Mouse (Mus musculus) thymus, adult 2 months (tissue): ENCODE results near the gene Ppm1b. TPM values are rescaled to one million over a fixed set of nuclear protein-coding genes. Genes with fewer than 3 reads are reported as not detected.

Experiments used
- DNase-seq: peaks from one replicate; pipeline ENCODE4 v3.0.0; 2021
- H3K27ac ChIP-seq: fragments of 200-500 bp; 2 replicates; pipeline ENCODE4 v1.5.1; 2012; ENCODE audit warnings: low read length, control low read depth; ENCODE audit not compliant: control insufficient read depth, insufficient read depth
- H3K27me3 ChIP-seq: fragments of 200-500 bp; 2 replicates; pipeline ENCODE4 v1.6.1; 2012; ENCODE audit warnings: mild to moderate bottlenecking, low read length, moderate library complexity, mixed read lengths; ENCODE audit not compliant: control insufficient read depth, insufficient read depth
- H3K36me3 ChIP-seq: fragments of 200-500 bp; 2 replicates; pipeline ENCODE4 v1.6.1; 2012; ENCODE audit warnings: mild to moderate bottlenecking, low read length, moderate library complexity; ENCODE audit not compliant: control insufficient read depth, insufficient read depth
- H3K4me1 ChIP-seq: fragments of 200-500 bp; replicated peaks from 2 replicates; pipeline ENCODE4 v1.6.1; 2012; ENCODE audit warnings: low read length; ENCODE audit not compliant: control insufficient read depth, insufficient read depth
- H3K4me3 ChIP-seq: fragments of 200-500 bp; 2 replicates; pipeline ENCODE4 v1.5.1; 2012; ENCODE audit warnings: mild to moderate bottlenecking, low read length, control low read depth, moderate library complexity; ENCODE audit not compliant: control insufficient read depth, insufficient read depth
- CTCF ChIP-seq: fragments of 200-500 bp; IDR thresholded peaks from 2 replicates; pipeline ENCODE4 v1.5.1; 2012; ENCODE audit warnings: mild to moderate bottlenecking, control low read depth, low read length, moderate library complexity, borderline replicate concordance; ENCODE audit not compliant: control insufficient read depth, poor library complexity, insufficient read depth; ENCODE audit errors: extremely low read depth
- POLR2A ChIP-seq: fragments of 200-500 bp; IDR thresholded peaks from 2 replicates; pipeline ENCODE4 v1.6.1; 2012; ENCODE audit warnings: mild to moderate bottlenecking, low read length, control low read depth, moderate library complexity; ENCODE audit not compliant: control insufficient read depth, poor library complexity, insufficient read depth; ENCODE audit errors: extremely low read depth
- WGBS: fragments of 180-500 bp; shearing (Covaris S2); methylation state at CpG from one replicate; pipeline ENCODE4 v1.1.7; 2018; 5-methylcytosine and 5-hydroxymethylcytosine counted together
- polyA plus RNA-seq: library from polyadenylated mRNA; depleted of rRNA; stranded (reverse); fragments of >200 nt; gene quantifications from 2 replicates; pipeline ENCODE4 v1.2.3, GENCODE M21; 2012

The Ppm1b gene
- polyA plus RNA-seq, 1 experiment: 36.4 TPM

DNA sequence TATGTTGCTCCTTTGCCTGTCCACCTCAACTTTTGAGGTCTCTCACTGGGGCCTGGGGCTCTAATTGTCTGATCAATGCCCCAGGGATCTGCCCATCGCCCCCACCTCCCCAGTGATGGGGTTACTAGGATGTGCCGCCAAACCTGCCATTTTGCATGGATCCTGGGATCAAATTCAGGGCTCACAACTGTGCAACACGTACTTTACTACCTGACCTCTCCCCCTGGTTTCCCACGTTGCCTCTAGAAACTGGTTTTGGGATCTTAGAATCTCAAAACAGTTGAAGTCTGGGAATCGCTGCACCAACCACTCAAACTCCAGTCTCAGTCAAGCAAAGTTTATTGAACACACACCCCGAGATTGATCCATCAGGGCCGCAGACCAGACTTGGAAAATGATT lies 101.7 kb downstream of the Ppm1b start:
- Histone ChIP-seq H3K4me3 (no peak overlapping the region), H3K27me3 (no peaks in the 10 kb centered on the region), H3K27ac (no peak overlapping the region), H3K36me3 (no peaks in the 10 kb centered on the region), H3K4me1 (no peaks in the 10 kb centered on the region)
- no peak for DNase-seq
- WGBS: 96% methylated on average over 7 of the region's 7 CpGs
- TF ChIP-seq CTCF: no peak
- TF ChIP-seq POLR2A: no peak

DNA sequence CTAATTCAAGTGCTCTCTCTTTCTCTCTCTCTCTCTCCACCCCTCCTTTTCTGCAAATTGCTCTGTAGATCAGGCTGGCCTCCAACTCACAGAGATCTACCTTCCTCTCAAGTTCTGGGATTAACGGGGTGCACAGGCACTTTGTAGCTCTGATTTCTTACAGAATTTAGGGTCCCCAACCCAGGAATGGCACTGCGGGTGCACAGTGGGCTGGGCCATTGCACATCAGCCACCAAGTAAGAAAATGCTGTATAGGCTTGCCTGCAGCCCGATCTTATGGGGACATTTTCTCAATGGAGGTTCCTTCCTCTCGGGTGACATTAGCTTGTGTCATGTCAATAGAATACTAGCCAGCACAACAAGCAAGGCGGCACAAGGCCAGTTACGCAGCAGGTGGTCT lies 102.6 kb downstream of the Ppm1b start:
- TF ChIP-seq CTCF: no peak
- TF ChIP-seq POLR2A: no peak
- Histone ChIP-seq H3K27ac (no peak overlapping the region), H3K4me1 (no peaks in the 10 kb centered on the region), H3K27me3 (no peaks in the 10 kb centered on the region), H3K4me3 (no peak overlapping the region), H3K36me3 (no peaks in the 10 kb centered on the region)
- 98% methylated on average over 6 of the region's 6 CpGs for WGBS
- DNase-seq: no peak

DNA sequence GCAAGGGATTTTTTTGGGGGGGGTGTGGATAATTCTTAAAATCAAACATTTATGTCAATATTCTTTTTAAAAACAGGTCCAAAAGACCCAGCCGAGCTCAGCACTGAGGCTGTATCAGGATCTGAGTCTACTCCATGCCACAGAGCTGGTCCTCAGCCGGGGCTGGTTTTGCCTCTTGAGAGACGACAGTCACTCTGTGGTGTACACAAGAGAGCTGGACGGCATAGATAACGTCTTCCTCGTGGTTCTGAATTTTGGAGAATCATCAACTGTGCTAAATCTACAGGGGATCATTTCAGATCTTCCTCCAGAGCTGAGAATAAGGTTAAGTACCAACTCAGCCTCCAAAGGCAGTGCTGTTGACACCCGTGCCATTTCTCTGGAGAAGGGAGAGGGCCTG lies 107.0 kb downstream of the Ppm1b start:
- TF ChIP-seq POLR2A: no peak
- Histone ChIP-seq H3K4me1 (no peaks in the 10 kb centered on the region), H3K27me3 (no peaks in the 10 kb centered on the region), H3K36me3 (peaks cover 14% of the 10 kb centered on the region), H3K4me3 (no peak overlapping the region), H3K27ac (no peak overlapping the region)
- no peak for DNase-seq
- WGBS: 96% methylated on average over 7 of the region's 7 CpGs

GRCm38 (mm10) chr17:85067331-85067730 lies 110.8 kb downstream of the Ppm1b start:
- peaks cover 14% of the 10 kb centered on the region for H3K36me3 ChIP-seq
- WGBS: 98% methylated on average over 7 of the region's 7 CpGs
- no peak for DNase-seq

GRCm38 (mm10) chr17:85070658-85071057 lies 114.1 kb downstream of the Ppm1b start:
- Histone ChIP-seq H3K27me3 (no peaks in the 10 kb centered on the region), H3K4me1 (no peaks in the 10 kb centered on the region), H3K36me3 (peaks cover 3% of the 10 kb centered on the region), H3K4me3 (no peak overlapping the region), H3K27ac (no peak overlapping the region)
- WGBS: 97% methylated on average over 6 of the region's 6 CpGs
- DNase-seq: no peak
- TF ChIP-seq CTCF (no peak), POLR2A (no peak)

More at GRCm38 (mm10) chr17:85067331-85067730, 110.8 kb downstream of the Ppm1b start:
- no peak overlapping the region for H3K27ac ChIP-seq
- H3K4me3 ChIP-seq: no peak overlapping the region
- no peaks in the 10 kb centered on the region for H3K27me3 ChIP-seq
- H3K4me1 ChIP-seq: no peaks in the 10 kb centered on the region
- TF ChIP-seq POLR2A (no peak), CTCF (no peak)

DNA sequence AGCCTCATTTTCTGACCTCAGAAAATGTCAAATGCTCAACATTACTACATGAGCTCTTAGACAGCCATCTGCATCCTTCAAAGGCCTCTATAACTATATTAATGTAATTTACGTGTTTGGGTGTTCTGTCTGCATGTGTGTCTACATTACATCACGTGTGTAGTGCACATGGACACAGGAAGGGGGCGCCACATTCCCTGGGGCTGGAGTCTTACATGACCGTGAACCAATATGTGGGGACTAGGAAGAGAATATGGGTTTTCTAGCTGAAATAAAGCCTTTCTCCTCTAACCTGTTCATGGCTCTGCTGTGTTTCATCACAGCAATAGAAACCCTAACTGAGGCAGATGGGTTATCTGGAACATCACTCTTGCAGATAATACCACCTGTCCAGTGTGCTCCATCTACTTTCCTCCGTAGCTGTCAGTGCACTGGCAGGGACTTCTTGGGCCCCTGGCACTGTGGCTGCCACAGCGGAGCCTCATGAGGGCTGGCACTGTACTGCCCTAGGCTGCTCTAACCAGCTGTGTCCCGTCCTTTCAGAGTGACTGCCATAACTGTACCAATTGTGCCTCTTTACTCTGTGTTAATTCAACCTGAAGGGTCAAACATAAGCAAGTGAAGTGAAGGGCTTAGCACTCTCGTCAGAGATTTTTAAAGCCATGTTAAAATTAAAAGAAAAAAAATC lies 114.7 kb downstream of the Ppm1b start:
- Histone ChIP-seq H3K4me1 (no peaks in the 10 kb centered on the region), H3K4me3 (no peak overlapping the region), H3K36me3 (no peaks in the 10 kb centered on the region), H3K27me3 (no peaks in the 10 kb centered on the region), H3K27ac (no peak overlapping the region)
- no peak for TF ChIP-seq POLR2A
- TF ChIP-seq CTCF: no peak
- 98% methylated on average over 8 of the region's 8 CpGs for WGBS
- no peak for DNase-seq

DNA sequence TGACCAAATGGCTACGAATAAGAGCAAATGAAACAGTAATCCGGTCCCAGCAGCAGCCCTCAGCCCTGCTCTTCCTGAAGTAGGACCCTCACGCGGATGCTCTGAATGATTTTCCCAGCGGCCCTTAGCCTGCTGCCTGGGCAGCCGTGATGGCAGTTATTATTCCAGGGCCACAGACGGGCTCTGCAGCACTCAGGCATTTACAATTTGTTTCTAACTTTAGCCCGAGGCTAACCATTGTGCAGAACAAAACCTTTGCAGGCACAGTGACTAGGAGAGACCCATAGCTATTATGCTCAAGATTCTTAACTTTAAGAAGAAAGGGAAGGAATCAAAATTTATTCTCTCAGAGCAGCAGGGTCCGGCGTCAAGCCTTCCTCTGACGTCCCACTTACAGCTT lies 115.8 kb downstream of the Ppm1b start:
- no peaks in the 10 kb centered on the region for H3K27me3 ChIP-seq
- no peaks in the 10 kb centered on the region for H3K4me1 ChIP-seq
- H3K27ac ChIP-seq: no peak overlapping the region
- TF ChIP-seq POLR2A (no peak), CTCF (no peak)
- DNase-seq: no peak
- H3K36me3 ChIP-seq: no peaks in the 10 kb centered on the region
- WGBS: 99% methylated on average over 11 of the region's 11 CpGs
- H3K4me3 ChIP-seq: no peak overlapping the region
